Mouse (Mus musculus) brown adipose tissue, adult 24 weeks (tissue): ENCODE measurements around the gene Trabd2b. TPM values are rescaled to one million over a fixed set of nuclear protein-coding genes. Genes with fewer than 3 reads are reported as not detected.
A peak's percentile ranks its signal among the peaks of the same experiment; 100 is the strongest.

Experiments
- H3K27ac ChIP-seq: fragments of 200-500 bp; replicated peaks from 2 replicates; pipeline ENCODE4 v1.5.1; 2012; ENCODE audit warnings: low read depth, mild to moderate bottlenecking, low read length
- H3K4me1 ChIP-seq: fragments of 200-500 bp; 2 replicates; pipeline ENCODE4 v1.6.1; 2012; ENCODE audit warnings: low read length, mixed read lengths; ENCODE audit not compliant: control insufficient read depth, insufficient read depth, insufficient read length
- H3K4me3 ChIP-seq: fragments of 200-500 bp; 2 replicates; pipeline ENCODE4 v1.5.1; 2012; ENCODE audit warnings: low read depth, mild to moderate bottlenecking, low read length, moderate library complexity; ENCODE audit not compliant: insufficient read depth
- polyA plus RNA-seq: library from polyadenylated mRNA; stranded (reverse); fragments of >200 nt; gene quantifications from 2 replicates; pipeline ENCODE4 v1.2.4, GENCODE M21; 2012; ENCODE audit not compliant: missing spikeins, insufficient read depth, insufficient read length

The Trabd2b gene
- polyA plus RNA-seq, 1 experiment: 5.2 TPM

DNA sequence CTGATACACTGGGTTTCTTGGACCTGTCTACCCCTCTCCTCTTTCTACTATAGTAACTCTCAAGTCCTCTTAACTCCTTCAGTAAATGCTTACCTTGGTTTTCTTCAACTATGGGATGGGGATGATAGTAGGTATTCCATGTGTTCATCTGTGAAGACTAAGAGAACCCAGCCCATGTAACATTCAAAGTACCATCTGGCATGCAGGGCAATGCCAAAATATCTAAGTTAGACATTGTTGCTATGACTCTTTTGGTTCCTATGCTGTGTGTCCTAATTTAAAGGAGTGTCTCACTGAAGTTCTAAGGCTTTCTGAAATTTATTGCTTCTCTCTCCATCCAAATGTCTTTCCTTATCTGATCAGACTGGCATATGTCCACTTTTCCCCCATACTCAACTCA lies 106.6 kb downstream of the Trabd2b start:
- Histone ChIP-seq H3K4me3 (no peak overlapping the region), H3K4me1 (peaks cover 4% of the 10 kb centered on the region), H3K27ac (no peak overlapping the region)

DNA sequence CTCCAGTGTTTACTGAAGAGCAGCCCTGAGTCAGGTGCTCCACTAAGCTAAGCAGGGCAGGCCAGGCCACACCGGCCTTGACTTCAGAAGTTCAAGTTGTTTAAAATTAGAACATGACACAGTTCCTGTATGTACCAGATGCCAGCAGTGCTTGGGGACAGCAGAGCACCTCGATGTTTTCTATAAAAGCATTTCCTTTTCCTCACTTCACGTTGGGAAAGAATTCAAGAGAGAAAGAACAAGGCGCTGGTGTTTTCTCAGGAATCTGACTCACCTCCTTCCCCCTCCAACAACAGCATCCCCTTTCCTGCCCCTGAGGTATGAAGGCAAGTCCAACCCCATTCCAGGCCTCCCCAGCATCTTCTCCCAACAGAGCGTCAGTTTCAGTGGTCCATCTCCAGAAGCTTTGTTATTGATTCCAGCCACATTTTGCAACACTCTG lies 108.8 kb downstream of the Trabd2b start:
- Histone ChIP-seq H3K27ac (peak overlapping the region; percentile 28; the same call in 1 of the 2 replicates), H3K4me1 (peaks cover 4% of the 10 kb centered on the region)

DNA sequence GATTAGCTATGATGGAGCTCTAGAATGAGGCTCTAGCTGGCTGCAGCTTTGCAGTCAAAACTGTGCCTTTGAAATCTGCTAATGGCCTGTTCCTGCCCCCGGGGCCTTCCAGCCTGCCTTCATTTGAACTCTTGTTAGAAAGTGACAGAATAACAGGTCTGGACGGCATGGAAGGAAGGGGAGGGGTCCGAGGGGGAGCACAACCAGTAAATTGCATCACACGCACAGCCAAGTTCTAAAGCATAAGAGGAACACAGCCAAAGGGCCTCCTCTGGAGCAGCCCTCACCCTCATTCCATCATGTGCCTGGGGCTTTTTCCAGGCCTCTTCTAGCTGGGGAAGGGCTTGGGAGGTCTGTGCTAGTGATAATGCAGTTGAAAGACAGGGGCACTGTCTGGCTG lies 110.1 kb downstream of the Trabd2b start:
- Histone ChIP-seq H3K4me3 (no peak overlapping the region), H3K27ac (no peak overlapping the region), H3K4me1 (peaks cover 4% of the 10 kb centered on the region)

More for the DNA sequence above, 108.8 kb downstream of the Trabd2b start:
- H3K4me3 ChIP-seq: no peak overlapping the region

DNA sequence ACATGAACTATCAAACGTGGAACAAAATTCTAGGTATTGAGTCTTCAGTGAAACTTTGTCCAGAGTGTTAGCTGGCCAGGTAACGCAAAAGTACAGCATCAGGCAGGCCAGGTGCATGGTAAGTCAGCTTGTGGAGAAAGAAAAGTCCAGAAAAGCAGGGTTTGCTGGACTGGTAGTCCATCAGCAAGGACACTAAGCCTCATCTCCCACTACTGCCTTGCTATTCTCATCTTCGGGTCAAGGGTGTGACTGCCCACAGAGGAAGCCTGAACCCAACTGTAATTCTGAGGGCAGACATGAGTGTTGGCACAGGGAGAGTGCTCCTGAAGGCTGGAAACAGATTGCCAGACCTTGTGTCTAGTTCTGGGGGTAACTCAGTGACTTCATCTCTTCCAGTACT lies 111.5 kb downstream of the Trabd2b start:
- Histone ChIP-seq H3K27ac (no peak overlapping the region), H3K4me3 (no peak overlapping the region), H3K4me1 (peaks cover 2% of the 10 kb centered on the region; the same call in 1 of the 2 replicates)

DNA sequence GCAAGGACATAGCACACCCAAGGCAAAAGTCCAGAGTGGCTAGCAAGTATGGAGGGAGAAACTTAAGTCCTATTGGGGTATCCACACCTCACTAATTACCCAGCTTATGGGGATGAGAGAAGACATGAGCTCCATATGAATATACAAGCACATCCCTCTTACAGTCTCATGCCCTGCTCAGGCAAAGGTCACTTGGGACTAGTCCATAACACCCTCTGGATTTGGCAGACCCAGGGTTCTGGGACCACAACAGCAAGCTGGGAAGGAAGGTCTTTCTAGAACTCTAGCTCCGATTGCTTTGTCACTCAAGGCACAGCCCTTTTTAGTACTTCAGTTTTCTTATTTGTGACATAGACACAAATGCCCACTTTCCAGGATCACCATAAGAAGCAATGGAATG lies 112.0 kb downstream of the Trabd2b start:
- Histone ChIP-seq H3K4me3 (no peak overlapping the region), H3K4me1 (peaks cover 2% of the 10 kb centered on the region; the same call in 1 of the 2 replicates), H3K27ac (no peak overlapping the region)

DNA sequence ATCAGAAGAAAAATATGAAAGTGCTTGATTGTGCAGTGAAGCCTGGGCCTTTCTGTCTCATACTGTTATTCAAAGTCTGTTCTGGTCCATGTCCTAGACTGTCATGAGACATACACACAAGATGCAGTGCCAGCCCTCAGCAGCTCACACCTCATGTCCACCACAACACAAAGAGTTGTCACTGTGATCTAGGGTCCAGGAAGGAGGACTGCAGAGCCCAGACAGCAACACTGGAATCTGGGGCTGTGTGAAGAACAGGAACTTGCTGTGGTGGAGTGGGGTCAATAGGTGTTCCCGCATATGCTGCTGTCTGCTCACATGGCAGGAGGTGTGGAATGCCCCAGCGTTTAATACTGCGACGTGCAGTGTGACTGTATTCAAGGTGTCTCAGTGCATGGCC lies 112.8 kb downstream of the Trabd2b start:
- Histone ChIP-seq H3K4me1 (peaks cover 2% of the 10 kb centered on the region; the same call in 1 of the 2 replicates), H3K27ac (no peak overlapping the region), H3K4me3 (no peak overlapping the region)

DNA sequence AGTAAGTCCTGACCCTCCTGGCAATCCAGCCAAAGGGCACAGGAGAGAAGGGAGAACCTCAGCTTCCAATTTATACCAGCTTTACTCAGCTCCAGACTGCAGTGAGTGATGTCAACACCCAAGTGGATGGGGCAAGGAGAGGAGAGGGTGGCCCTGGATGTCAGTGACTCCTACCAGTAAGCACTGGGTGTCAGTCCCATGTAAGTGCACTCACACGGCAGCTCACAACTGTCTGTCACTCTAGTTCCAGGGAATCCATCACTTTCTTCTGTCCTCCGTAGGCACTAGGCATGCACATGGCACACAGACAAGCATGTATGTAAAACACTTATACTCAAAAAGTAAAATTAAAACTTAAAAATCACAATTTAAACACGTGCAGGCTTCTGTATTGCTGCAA lies 113.4 kb downstream of the Trabd2b start:
- no peak overlapping the region for H3K4me3 ChIP-seq
- H3K27ac ChIP-seq: no peak overlapping the region
- peaks cover 2% of the 10 kb centered on the region; the same call in 1 of the 2 replicates for H3K4me1 ChIP-seq

DNA sequence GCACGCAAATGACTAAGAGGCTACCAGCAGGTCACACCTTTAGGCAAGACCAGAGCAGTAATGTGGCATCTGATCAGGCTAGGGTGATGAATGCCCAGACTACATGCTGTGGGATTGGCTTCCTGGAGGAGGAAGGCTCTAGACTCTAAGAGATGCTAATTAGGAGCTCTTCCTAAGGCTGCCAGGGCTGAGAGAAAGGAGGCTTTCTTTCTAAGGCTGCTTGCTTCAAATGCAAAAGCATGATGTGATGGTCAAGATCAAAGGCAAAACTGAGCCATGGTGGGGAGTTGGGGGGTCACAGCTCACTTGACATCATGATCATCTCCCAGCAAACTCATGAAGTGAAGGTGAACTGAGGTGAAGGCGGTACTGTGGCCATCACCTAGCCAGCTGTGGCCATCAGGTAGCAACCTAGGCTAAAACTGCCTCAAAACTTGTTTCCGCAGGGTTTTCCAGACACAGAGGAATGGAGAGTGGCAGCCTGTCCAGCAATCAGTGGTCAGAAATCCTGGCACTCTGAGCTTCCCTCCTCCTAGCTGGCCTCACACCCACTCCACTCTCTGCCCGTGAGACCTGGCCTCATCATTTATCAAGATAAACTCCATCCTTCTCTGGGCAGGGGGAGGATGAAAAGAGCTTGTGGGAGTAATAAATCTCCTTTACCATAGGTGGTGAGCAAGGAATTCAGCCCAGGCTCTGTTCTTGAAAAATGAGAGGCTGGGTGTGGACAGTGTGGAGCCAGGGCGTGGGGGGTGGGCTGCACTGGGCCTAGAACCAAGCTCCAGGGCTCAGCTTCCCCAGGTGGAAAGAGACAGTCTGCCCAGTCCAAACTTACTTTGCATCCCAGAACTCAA lies 117.0 kb downstream of the Trabd2b start:
- H3K4me3 ChIP-seq: no peak overlapping the region
- H3K4me1 ChIP-seq: no peaks in the 10 kb centered on the region
- no peak overlapping the region for H3K27ac ChIP-seq

DNA sequence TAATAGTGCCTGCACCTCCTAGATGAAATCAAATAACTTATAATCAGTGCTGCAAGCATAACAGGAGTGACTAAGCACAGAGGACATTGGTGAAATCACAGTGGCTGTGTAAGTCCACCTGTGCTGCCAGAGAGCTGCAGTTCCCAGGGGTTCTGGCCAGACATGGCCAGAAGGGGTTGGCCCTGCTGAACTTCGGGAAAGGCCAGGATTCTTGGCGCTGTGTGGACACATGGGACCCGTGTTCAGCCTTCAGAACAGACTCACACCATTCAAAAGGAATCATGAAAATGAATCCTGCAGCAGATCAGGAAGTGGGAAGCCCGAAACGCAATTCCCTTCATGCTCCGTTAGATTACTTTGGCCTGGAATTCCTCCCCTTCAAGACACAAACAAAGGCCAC lies 125.1 kb downstream of the Trabd2b start:
- Histone ChIP-seq H3K27ac (no peak overlapping the region), H3K4me1 (peaks cover 9% of the 10 kb centered on the region; the same call in 1 of the 2 replicates)

DNA sequence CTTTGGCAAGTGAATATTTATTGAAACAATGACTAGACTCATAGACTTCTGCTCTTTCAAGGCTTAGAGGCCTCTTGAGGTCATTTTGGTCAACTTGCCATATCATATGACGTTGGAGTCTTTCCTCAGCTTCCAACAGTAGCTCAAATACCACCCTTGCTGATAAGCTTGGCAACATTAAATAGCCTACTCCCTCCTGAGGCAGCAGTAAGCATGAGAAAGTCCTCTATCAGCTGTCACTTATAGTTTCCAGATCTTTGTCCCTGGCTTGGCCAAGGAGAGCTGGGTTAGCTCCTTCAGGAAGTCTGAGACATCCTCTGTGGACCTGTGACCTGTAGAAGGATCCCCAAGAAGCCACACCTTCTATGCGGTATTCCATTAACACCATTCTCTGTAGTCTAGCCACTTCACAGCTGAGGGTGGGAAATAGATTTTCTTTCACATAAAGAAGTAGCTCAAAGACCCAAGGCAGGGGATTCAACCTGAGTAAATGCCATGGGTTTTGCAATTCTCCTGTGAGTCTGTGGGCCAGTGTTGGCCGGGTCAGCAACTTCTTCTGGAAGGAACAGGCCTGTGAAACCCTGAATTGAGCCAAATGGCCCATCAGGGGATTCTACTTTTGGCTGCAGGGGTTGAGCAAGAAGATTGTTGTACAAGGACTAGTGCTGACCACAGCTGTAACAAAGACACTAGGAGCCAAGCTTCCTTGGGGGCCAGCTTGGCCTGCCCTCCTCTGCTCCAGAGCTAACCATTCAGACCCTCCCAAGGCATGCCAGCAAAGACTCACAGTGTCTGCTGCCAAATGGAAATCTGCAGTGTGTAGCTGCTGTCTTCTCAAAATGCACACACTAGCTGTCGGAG lies 127.6 kb downstream of the Trabd2b start:
- peaks cover 9% of the 10 kb centered on the region; the same call in 1 of the 2 replicates for H3K4me1 ChIP-seq
- H3K4me3 ChIP-seq: no peak overlapping the region
- peak overlapping the region; percentile 85 for H3K27ac ChIP-seq

More for the DNA sequence above, 125.1 kb downstream of the Trabd2b start:
- no peak overlapping the region for H3K4me3 ChIP-seq

DNA sequence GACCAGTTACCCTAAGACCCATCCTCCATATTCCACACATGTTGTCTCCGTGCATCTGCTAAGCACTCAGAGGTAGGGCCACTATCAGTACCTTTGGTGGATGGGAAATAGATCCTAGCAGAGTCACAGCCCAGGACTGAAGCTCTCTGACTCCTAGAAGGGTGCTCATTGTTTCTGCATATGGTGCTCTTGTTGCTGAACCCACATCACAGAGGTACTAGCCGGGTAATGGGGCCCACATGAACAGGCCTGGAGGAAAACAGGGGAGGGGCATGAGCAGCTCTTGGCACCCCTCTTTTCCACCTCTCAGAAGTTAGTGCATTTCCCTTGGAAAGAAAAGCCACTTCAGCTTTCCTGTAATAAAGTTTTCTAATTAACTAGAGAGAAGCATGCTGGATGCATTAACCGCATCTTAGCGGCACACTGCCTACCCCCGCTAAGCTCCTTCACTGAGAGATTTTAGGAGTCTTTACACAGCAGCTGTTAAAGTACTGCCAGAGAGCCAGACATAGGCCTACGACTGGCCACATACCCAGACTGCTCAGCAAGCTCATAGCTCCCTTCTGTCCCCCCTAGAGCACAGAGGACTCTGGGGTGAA lies 131.0 kb downstream of the Trabd2b start:
- H3K4me3 ChIP-seq: no peak overlapping the region
- H3K27ac ChIP-seq: no peak overlapping the region

DNA sequence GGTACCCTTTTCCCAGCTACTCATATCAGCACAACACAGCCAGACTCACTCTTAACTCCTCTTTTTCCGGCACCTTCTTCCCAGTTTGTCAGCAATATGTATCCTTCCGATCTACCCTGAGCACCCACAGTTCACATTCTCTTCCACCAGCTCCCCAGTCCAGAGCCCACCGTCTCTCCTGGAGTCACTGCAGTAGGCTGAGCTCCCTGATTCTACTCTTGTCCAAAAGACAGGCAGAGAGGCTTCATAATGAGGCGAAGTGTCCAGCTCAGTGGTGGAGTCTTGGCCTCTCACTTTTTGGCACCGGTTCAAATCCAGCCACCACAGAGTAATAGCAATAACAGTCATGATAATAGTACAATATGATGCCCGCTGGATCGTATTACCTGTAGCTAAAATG lies 133.5 kb downstream of the Trabd2b start:
- Histone ChIP-seq H3K4me3 (no peak overlapping the region), H3K4me1 (peaks cover 4% of the 10 kb centered on the region; the same call in 1 of the 2 replicates), H3K27ac (no peak overlapping the region)

More for the DNA sequence above, 131.0 kb downstream of the Trabd2b start:
- peaks cover 10% of the 10 kb centered on the region; the same call in 1 of the 2 replicates for H3K4me1 ChIP-seq

DNA sequence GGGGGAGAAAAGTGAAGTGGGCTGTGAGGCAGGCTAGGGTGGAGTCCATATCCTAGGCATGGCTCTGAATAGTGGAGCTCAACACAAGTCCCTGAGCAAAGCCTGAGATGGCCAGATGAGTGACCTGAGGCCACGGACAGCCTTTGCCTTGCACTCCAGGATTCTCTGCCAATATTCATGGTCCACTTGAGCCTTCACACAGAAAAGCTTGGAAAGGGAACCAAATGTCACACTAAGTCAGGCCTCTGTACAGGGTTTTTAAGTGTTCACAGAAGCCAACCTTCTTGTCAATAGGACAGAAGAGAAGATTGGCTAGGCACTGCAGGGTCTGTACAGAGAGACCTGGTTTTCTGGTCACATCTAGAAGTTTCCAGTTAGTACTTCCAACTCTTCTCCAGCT lies 134.7 kb downstream of the Trabd2b start:
- peak overlapping the region; percentile 13; the same call in 1 of the 2 replicates for H3K27ac ChIP-seq

DNA sequence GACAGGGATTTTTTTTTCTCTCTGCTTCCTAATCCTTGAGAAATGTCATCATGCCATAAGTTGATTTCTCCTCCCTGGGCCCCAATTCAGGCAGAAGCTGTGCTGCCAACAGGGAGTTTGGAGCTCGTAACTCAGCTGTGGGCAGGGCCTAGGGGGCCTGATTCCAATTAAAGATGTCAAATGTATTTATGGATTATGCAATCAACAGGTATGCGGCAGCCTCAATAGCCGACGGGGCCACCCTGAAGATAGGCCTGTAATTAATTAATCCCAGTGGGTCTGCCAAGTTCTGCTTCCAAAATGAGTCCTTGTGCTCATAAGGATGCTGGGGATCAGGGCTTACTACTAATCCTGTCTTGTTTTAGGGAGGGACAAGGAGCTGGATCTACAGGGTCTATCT lies 135.6 kb downstream of the Trabd2b start:
- H3K4me1 ChIP-seq: peaks cover 4% of the 10 kb centered on the region; the same call in 1 of the 2 replicates
- no peak overlapping the region for H3K27ac ChIP-seq
- H3K4me3 ChIP-seq: no peak overlapping the region

More for the DNA sequence above, 134.7 kb downstream of the Trabd2b start:
- Histone ChIP-seq H3K4me3 (no peak overlapping the region), H3K4me1 (peaks cover 4% of the 10 kb centered on the region; the same call in 1 of the 2 replicates)
